Mouse (Mus musculus): Measurements from ENCODE around the gene Spint1. TPM values are rescaled to one million over a fixed set of nuclear protein-coding genes. Genes with fewer than 3 reads are reported as not detected.

The Spint1 gene
- polyA plus RNA-seq, 1 experiment = 4.3 TPM

- Histone ChIP-seq H3K4me1 (ENCODE audit: control insufficient read depth, insufficient read depth, low read length) (peaks cover 3% of the 10 kb centered on the region; the same call in 1 of the 2 replicates), H3K27ac (ENCODE audit: control insufficient read depth, insufficient read depth, low read depth, low read length, poor library complexity) (no peak overlapping the region), H3K4me3 (replicated peaks; ENCODE audit: control insufficient read depth, low read depth, low read length) (no peak overlapping the region)
- TF ChIP-seq CTCF (IDR thresholded peaks at IDR 0.05; ENCODE audit: control insufficient read depth, insufficient read depth, low read length) (no peak), POLR2A (IDR thresholded peaks at IDR 0.05; ENCODE audit: borderline replicate concordance, control insufficient read depth, low read depth, low read length) (no peak)
- 54% methylated on average over 5 of the region's 5 CpGs for WGBS
Measured at GRCm38 (mm10) chr2:119202914-119203453, 34.2 kb upstream of the Spint1 start.

DNA sequence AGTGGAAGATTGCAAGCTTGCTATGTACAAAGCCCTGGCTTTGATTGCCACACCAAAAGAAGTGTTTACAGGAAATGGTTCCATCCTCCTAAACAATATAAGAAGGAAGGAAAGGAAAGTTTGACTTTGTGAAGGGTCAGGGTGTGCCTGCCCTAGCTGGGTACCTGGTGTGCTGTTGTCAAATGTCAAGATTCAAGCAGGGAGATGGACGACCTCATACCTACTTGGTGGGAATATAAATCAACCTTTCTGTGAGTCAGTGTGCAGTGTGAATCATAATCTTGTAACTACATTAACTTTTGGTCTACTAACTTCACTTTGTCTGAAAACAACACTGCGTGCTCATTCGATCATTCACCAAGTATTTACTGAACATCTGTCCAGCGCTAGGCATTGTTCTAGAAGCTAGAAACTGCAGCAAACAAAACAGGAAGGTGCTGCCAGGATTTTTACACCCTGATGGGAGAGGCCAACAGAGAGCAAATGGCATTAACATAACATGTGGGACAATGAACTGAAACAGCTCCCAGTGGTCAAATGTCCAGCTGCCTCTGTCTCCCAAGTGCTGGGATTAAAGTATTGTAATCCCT is 33.2 kb upstream of the Spint1 start:
- no peak overlapping the region for H3K27ac ChIP-seq (ENCODE audit: control insufficient read depth, insufficient read depth, low read depth, low read length, poor library complexity)
- peaks cover 3% of the 10 kb centered on the region; the same call in 1 of the 2 replicates for H3K4me1 ChIP-seq (ENCODE audit: control insufficient read depth, insufficient read depth, low read length)
- TF ChIP-seq CTCF (IDR thresholded peaks at IDR 0.05; ENCODE audit: control insufficient read depth, insufficient read depth, low read length) (no peak), POLR2A (IDR thresholded peaks at IDR 0.05; ENCODE audit: borderline replicate concordance, control insufficient read depth, low read depth, low read length) (no peak)
- H3K4me3 ChIP-seq (replicated peaks; ENCODE audit: control insufficient read depth, low read depth, low read length) = no peak overlapping the region
- WGBS = 78% methylated on average over 4 of the region's 4 CpGs

GRCm38 (mm10) chr2:119207961-119208343 is 29.2 kb upstream of the Spint1 start:
- H3K27ac ChIP-seq (ENCODE audit: control insufficient read depth, insufficient read depth, low read depth, low read length, poor library complexity) = peak overlapping the region; percentile 80
- WGBS = 16% methylated on average over 6 of the region's 6 CpGs

GRCm38 (mm10) chr2:119208344-119209175 is 28.6 kb upstream of the Spint1 start, which contains the start of the genes Zfyve19 and Dnajc17:
Zfyve19 (plus strand) TSS chr2:119208617.
Dnajc17 (minus strand) TSS chr2:119208795.
- H3K27ac ChIP-seq (ENCODE audit: control insufficient read depth, insufficient read depth, low read depth, low read length, poor library complexity) = peak within 1 kb of the TSS; percentile 80
- H3K4me3 ChIP-seq (replicated peaks; ENCODE audit: control insufficient read depth, low read depth, low read length) = peak within 1 kb of the TSS; percentile 96
- TF ChIP-seq POLR2A (IDR thresholded peaks at IDR 0.05; ENCODE audit: borderline replicate concordance, control insufficient read depth, low read depth, low read length) (peak; percentile 56), CTCF (IDR thresholded peaks at IDR 0.05; ENCODE audit: control insufficient read depth, insufficient read depth, low read length) (peak; percentile 4; the same call in 1 of the 2 replicates)
- WGBS = under 1% methylated on average over 51 of the region's 51 CpGs
- peaks cover 1% of the 10 kb centered on the region; the same call in 1 of the 2 replicates for H3K4me1 ChIP-seq (ENCODE audit: control insufficient read depth, insufficient read depth, low read length)

More at GRCm38 (mm10) chr2:119207961-119208343, 29.2 kb upstream of the Spint1 start:
- peak overlapping the region; percentile 96 for H3K4me3 ChIP-seq (replicated peaks; ENCODE audit: control insufficient read depth, low read depth, low read length)
- peaks cover 1% of the 10 kb centered on the region; the same call in 1 of the 2 replicates for H3K4me1 ChIP-seq (ENCODE audit: control insufficient read depth, insufficient read depth, low read length)
- TF ChIP-seq CTCF (IDR thresholded peaks at IDR 0.05; ENCODE audit: control insufficient read depth, insufficient read depth, low read length) = no peak
- no peak for TF ChIP-seq POLR2A (IDR thresholded peaks at IDR 0.05; ENCODE audit: borderline replicate concordance, control insufficient read depth, low read depth, low read length)

- under 1% methylated on average over 13 of the region's 13 CpGs for WGBS
- TF ChIP-seq CTCF (IDR thresholded peaks at IDR 0.05; ENCODE audit: control insufficient read depth, insufficient read depth, low read length) (no peak), POLR2A (IDR thresholded peaks at IDR 0.05; ENCODE audit: borderline replicate concordance, control insufficient read depth, low read depth, low read length) (no peak)
- H3K4me1 ChIP-seq (ENCODE audit: control insufficient read depth, insufficient read depth, low read length) = no peaks in the 10 kb centered on the region; the same call in 1 of the 2 replicates
- H3K27ac ChIP-seq (ENCODE audit: control insufficient read depth, insufficient read depth, low read depth, low read length, poor library complexity) = peak overlapping the region; percentile 3; the same call in 1 of the 2 replicates
- peak overlapping the region; percentile 96 for H3K4me3 ChIP-seq (replicated peaks; ENCODE audit: control insufficient read depth, low read depth, low read length)
Measured at GRCm38 (mm10) chr2:119209176-119209507, 28.0 kb upstream of the Spint1 start.

GRCm38 (mm10) chr2:119229775-119230704 is 7.1 kb upstream of the Spint1 start, which contains the start of gene Ppp1r14d:
Ppp1r14d (minus strand) TSS chr2:119229906.
- 62% methylated on average over 6 of the region's 6 CpGs for WGBS

DNA sequence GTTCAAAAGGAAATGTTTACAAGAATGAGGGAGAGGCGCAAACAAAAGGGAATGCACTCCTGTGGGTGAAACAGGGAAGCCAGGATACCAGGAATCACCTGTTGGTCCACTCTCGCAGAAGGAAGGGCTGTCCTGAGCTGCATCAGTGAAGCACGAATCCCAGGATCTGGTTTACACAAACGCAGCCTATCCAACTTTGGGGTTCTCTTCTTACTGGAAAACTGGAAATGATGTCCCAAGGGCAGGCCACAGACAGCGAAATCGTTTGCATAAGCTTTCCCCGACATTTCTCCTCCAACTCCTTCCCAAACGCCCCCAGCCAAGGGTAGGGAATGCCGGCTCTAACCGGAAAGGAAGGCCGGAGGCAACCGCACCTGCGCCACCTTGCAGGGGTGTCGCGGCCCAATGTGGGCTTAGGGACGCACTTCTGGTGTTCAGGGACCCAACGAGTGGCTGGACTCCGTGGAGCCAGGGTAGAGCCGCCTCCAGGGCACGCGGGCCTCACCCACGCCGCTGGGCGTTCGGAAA is 416 bp upstream of the Spint1 start:
- H3K4me3 ChIP-seq (replicated peaks; ENCODE audit: control insufficient read depth, low read depth, low read length) = no peak overlapping the region
- H3K4me1 ChIP-seq (ENCODE audit: control insufficient read depth, insufficient read depth, low read length) = no peaks in the 10 kb centered on the region
- H3K27ac ChIP-seq (ENCODE audit: control insufficient read depth, insufficient read depth, low read depth, low read length, poor library complexity) = no peak overlapping the region; the same call in 1 of the 2 replicates
- no peak for TF ChIP-seq POLR2A (IDR thresholded peaks at IDR 0.05; ENCODE audit: borderline replicate concordance, control insufficient read depth, low read depth, low read length)
- no peak for TF ChIP-seq CTCF (IDR thresholded peaks at IDR 0.05; ENCODE audit: control insufficient read depth, insufficient read depth, low read length)
- 28% methylated on average over 25 of the region's 25 CpGs for WGBS

More at GRCm38 (mm10) chr2:119229775-119230704, 7.1 kb upstream of the Spint1 start, which contains the start of gene Ppp1r14d:
- TF ChIP-seq CTCF (IDR thresholded peaks at IDR 0.05; ENCODE audit: control insufficient read depth, insufficient read depth, low read length) (no peak), POLR2A (IDR thresholded peaks at IDR 0.05; ENCODE audit: borderline replicate concordance, control insufficient read depth, low read depth, low read length) (no peak)
- Histone ChIP-seq H3K4me1 (ENCODE audit: control insufficient read depth, insufficient read depth, low read length) (no peaks in the 10 kb centered on the region), H3K4me3 (replicated peaks; ENCODE audit: control insufficient read depth, low read depth, low read length) (no peak within 1 kb of the TSS), H3K27ac (ENCODE audit: control insufficient read depth, insufficient read depth, low read depth, low read length, poor library complexity) (no peak within 1 kb of the TSS)

Data from bone marrow, adult 2 months (tissue).